Mouse (Mus musculus) thymus, adult 2 months (tissue): Measurements from ENCODE around the gene Tecpr2. TPM values are rescaled to one million over a fixed set of nuclear protein-coding genes. Genes with fewer than 3 reads are reported as not detected.
"Not testable (repeated sequence)": the region's sequence is repeated elsewhere in the genome, so short reads cannot be mapped to it uniquely, and the experiment has no call there.

ENCODE experiments used
- DNase-seq: peaks from one replicate; pipeline ENCODE4 v3.0.0; 2021
- H3K27ac ChIP-seq: fragments of 200-500 bp; 2 replicates; pipeline ENCODE4 v1.5.1; 2012; ENCODE audit warnings: low read length, control low read depth; ENCODE audit not compliant: control insufficient read depth, insufficient read depth
- H3K27me3 ChIP-seq: fragments of 200-500 bp; 2 replicates; pipeline ENCODE4 v1.6.1; 2012; ENCODE audit warnings: mild to moderate bottlenecking, low read length, moderate library complexity, mixed read lengths; ENCODE audit not compliant: control insufficient read depth, insufficient read depth
- H3K36me3 ChIP-seq: fragments of 200-500 bp; 2 replicates; pipeline ENCODE4 v1.6.1; 2012; ENCODE audit warnings: mild to moderate bottlenecking, low read length, moderate library complexity; ENCODE audit not compliant: control insufficient read depth, insufficient read depth
- H3K4me1 ChIP-seq: fragments of 200-500 bp; replicated peaks from 2 replicates; pipeline ENCODE4 v1.6.1; 2012; ENCODE audit warnings: low read length; ENCODE audit not compliant: control insufficient read depth, insufficient read depth
- H3K4me3 ChIP-seq: fragments of 200-500 bp; 2 replicates; pipeline ENCODE4 v1.5.1; 2012; ENCODE audit warnings: mild to moderate bottlenecking, low read length, control low read depth, moderate library complexity; ENCODE audit not compliant: control insufficient read depth, insufficient read depth
- CTCF ChIP-seq: fragments of 200-500 bp; IDR thresholded peaks from 2 replicates; pipeline ENCODE4 v1.5.1; 2012; ENCODE audit warnings: mild to moderate bottlenecking, control low read depth, low read length, moderate library complexity, borderline replicate concordance; ENCODE audit not compliant: control insufficient read depth, poor library complexity, insufficient read depth; ENCODE audit errors: extremely low read depth
- POLR2A ChIP-seq: fragments of 200-500 bp; IDR thresholded peaks from 2 replicates; pipeline ENCODE4 v1.6.1; 2012; ENCODE audit warnings: mild to moderate bottlenecking, low read length, control low read depth, moderate library complexity; ENCODE audit not compliant: control insufficient read depth, poor library complexity, insufficient read depth; ENCODE audit errors: extremely low read depth
- WGBS: fragments of 180-500 bp; shearing (Covaris S2); methylation state at CpG from one replicate; pipeline ENCODE4 v1.1.7; 2018; 5-methylcytosine and 5-hydroxymethylcytosine counted together
- polyA plus RNA-seq: library from polyadenylated mRNA; depleted of rRNA; stranded (reverse); fragments of >200 nt; gene quantifications from 2 replicates; pipeline ENCODE4 v1.2.3, GENCODE M21; 2012

The Tecpr2 gene
- polyA plus RNA-seq, 1 experiment = 9.3 TPM

DNA sequence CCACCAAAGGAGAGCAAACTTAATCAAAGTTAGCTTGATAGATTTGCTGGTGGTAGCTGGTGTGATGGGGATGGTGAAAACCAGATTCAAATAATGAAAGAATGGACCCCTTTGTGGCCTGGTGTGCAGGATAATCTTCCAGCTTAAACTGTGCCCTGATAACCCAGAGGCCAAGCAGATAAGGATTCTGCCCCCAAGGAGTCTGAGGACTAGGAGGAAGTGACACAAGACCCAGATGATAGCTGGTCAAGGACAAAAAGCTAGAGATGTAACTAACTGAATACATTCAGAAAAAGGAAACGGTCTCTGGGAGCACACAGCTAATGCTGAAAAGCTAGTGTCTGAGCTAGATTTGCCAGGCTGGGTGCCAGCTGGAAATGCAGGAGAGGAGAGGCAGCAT is 37.1 kb upstream of the Tecpr2 start:
- no peak for TF ChIP-seq POLR2A
- no peak for TF ChIP-seq CTCF
- DNase-seq = no peak
- Histone ChIP-seq H3K27me3 (no peaks in the 10 kb centered on the region), H3K4me1 (peaks cover 29% of the 10 kb centered on the region), H3K27ac (no peak overlapping the region), H3K4me3 (no peak overlapping the region), H3K36me3 (no peaks in the 10 kb centered on the region)
- 57% methylated on average over 1 of the region's 1 CpGs for WGBS

DNA sequence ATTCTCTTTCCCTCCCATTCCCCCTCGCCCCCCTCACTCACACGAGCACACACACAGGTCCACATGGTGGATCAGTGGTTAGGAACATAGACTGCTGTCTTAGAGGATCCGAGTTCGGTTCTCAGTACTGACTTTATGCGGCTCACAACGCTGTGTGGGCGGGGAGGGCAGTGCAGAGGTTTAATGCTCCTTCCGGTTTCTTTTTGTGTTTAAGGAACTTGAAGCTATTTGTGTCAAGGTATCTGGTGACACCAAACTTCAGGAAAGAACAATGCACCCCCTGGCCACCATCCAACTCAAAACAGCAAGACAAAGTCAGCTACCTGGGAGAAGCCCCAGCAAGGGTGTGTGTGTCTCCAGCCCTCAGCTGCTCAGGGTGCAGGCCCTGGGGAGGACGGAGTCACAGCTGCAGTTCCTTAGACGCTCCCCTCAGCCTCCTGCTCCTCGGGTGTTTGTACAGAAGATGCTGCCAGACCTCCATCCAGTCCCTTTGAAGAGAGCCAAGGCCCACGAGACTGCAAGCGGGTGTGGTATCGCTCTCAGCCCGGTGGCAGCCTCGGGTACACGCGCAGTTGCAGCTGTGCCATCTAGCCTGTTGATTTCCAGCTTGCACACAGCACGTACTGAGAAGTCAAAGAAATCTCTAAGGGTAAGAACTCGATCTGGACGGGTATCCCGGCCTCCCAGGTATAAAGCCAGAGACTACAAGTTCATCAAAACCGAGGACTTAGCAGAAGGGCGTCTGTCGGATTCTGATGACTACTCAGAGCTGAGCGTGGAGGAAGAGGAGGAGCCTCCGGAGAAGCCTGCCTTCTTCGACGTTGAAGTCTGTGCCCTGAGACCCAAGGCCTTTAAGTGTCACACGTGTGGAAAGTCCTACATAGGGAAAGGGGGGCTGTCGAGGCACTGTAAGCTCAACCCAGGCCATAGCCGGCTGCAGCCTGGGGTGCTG is 34.0 kb upstream of the Tecpr2 start:
- Histone ChIP-seq H3K4me1 (peaks cover 31% of the 10 kb centered on the region), H3K4me3 (peak overlapping the region; percentile 17), H3K27me3 (no peaks in the 10 kb centered on the region), H3K36me3 (no peaks in the 10 kb centered on the region), H3K27ac (peak overlapping the region; percentile 5; the same call in 1 of the 2 replicates)
- DNase-seq = no peak
- 48% methylated on average over 32 of the region's 32 CpGs for WGBS
- TF ChIP-seq CTCF (no peak), POLR2A (0 out of 2 replicates have a peak, but pooled peaks have one; percentile 8)

DNA sequence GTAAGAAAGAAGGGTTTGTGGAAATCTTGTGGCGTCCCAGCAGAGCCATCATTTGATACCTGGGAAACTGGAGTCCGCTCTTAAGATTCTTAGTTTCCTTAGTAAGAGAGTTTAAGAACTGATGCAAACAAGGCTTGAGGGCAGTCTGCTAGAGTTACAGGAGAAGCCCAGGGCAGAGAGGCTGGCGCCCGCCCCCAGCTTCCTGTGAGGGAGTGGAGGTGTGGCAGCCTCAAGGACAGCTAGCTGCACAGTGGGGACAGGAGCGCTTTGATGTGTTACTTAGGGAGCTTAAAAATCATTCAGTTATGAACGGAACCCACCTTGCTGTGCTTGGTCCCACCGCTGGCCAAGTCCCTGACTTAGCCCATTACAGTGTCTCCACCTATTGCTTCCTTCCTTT is 31.9 kb upstream of the Tecpr2 start:
- TF ChIP-seq POLR2A = no peak
- TF ChIP-seq CTCF = no peak
- H3K27ac ChIP-seq = no peak overlapping the region
- 20% methylated on average over 7 of the region's 7 CpGs for WGBS
- peaks cover 23% of the 10 kb centered on the region for H3K4me1 ChIP-seq
- no peak overlapping the region for H3K4me3 ChIP-seq
- no peaks in the 10 kb centered on the region for H3K27me3 ChIP-seq
- no peaks in the 10 kb centered on the region for H3K36me3 ChIP-seq
- DNase-seq = peak; percentile 35

DNA sequence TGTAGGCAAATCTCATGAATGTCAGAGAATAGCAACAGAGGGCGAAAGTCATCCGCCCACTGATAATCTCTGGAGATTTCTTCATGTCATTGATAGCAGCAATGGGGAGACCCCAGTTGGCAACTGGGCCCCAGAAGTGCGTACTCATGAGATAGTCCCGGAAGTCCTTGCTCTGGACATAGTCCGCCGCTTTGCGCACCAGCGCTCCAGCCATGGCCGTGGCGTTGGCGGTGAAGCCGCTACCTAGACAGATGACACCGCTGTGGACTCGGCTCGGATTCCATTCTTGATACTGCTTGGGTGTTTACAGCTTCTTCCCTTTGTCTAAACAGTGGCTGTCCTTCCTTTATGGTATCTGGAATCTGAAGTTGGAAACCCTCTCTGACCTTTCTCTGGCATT is 30.4 kb upstream of the Tecpr2 start:
- not testable (repeated sequence) for H3K27ac ChIP-seq, H3K36me3 ChIP-seq, H3K4me3 ChIP-seq, H3K27me3 ChIP-seq, DNase-seq
- WGBS = 99% methylated on average over 15 of the region's 15 CpGs
- H3K4me1 ChIP-seq = peaks cover 23% of the 10 kb centered on the region

DNA sequence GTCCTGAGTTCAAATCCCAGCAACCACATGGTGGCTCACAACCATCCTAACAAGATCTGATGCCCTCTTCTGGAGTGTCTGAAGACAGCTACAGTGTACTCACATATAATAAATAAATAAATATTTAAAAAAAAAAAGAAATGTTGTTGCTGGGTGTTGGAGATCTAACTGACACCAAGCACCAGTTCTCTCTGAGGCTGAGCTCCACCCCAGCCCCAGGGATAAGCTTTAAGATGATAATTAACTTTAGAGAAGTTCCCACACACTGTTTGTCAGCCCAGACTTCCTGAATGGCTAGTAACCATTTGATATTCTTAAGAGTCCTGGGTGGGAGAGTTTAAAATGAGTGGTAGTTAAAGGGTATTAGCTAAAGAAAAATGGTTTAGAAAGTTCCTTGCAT is 28.8 kb upstream of the Tecpr2 start:
- H3K27me3 ChIP-seq = no peaks in the 10 kb centered on the region
- no peak overlapping the region for H3K4me3 ChIP-seq
- TF ChIP-seq POLR2A = no peak
- no peak for TF ChIP-seq CTCF
- no peak overlapping the region for H3K27ac ChIP-seq
- H3K36me3 ChIP-seq = no peaks in the 10 kb centered on the region
- no peak for DNase-seq
- H3K4me1 ChIP-seq = peaks cover 16% of the 10 kb centered on the region

DNA sequence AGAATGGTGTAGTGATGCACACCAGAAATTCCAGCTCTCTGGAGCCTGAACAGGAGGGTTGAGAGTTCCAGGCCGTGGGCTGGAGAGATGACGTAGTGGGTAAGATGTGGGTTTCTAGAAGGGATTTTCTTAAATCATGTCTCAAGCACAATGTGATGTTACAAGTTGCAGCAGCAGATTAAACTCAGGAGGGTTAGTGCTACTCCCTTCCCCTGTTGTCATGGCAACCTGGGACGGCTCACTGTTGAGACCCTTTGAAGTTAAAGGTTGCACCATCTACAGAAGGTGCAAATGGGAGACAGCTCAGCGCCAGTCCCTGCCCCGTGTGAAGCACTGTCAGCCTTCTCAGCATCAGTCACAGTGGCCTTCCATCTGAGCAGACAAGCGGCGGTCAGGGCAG is 27.8 kb upstream of the Tecpr2 start:
- H3K4me3 ChIP-seq = no peak overlapping the region
- H3K27ac ChIP-seq = no peak overlapping the region
- no peaks in the 10 kb centered on the region for H3K36me3 ChIP-seq
- DNase-seq = peak; percentile 40
- H3K27me3 ChIP-seq = no peaks in the 10 kb centered on the region
- 81% methylated on average over 7 of the region's 7 CpGs for WGBS
- TF ChIP-seq POLR2A (no peak), CTCF (no peak)
- H3K4me1 ChIP-seq = peaks cover 11% of the 10 kb centered on the region

DNA sequence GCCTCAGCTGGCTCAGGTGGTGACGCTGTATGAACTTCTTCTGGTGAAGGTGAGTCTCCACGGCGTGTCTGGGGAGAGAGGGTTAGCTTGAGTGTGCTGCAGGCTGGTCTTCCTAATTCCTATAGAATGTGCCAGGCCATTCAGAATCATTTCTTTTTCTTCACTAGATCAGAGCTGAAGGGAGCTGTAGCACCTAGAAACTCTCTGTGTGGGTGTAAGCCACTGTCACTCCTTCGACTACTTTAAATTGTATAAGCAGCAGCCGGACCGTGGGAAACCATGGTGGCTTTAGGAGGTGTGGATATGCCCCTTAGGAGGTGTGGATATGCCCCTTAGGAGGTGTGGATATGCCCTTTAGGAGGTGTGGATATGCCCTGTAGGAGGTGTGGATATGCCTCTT is 25.1 kb upstream of the Tecpr2 start:
- Histone ChIP-seq H3K36me3 (peaks cover 11% of the 10 kb centered on the region; the same call in 1 of the 2 replicates), H3K4me1 (peaks cover 7% of the 10 kb centered on the region), H3K27me3 (no peaks in the 10 kb centered on the region), H3K27ac (no peak overlapping the region), H3K4me3 (no peak overlapping the region)
- no peak for DNase-seq
- TF ChIP-seq POLR2A (no peak), CTCF (no peak)
- 93% methylated on average over 6 of the region's 6 CpGs for WGBS
